Mouse (Mus musculus) kidney, embryonic 14.5 days (tissue): Measurements from ENCODE around the gene Wdr31. TPM values are rescaled to one million over a fixed set of nuclear protein-coding genes. Genes with fewer than 3 reads are reported as not detected.
A peak's percentile ranks its signal among the peaks of the same experiment; 100 is the strongest.

Experiments used
- ATAC-seq: fragments of 200-750 bp; cut with Nextera tagmentation; 2 replicates; pipeline ENCODE4 v1.8.0; 2017; ENCODE audit warnings: moderate number of reproducible peaks, mild to moderate bottlenecking, moderate TSS enrichment, moderate library complexity; ENCODE audit not compliant: low FRiP score, low TSS enrichment
- H3K27ac ChIP-seq: fragments of 300-500 bp; sonication (generic); 2 replicates; pipeline ENCODE4 v1.5.1; 2014; ENCODE audit warnings: low read depth, mild to moderate bottlenecking, low read length, moderate library complexity, mixed read lengths
- H3K27me3 ChIP-seq: fragments of 300-500 bp; sonication (generic); 2 replicates; pipeline ENCODE4 v1.6.1; 2014; ENCODE audit warnings: mild to moderate bottlenecking, low read length; ENCODE audit not compliant: control insufficient read depth, insufficient read depth
- H3K36me3 ChIP-seq: fragments of 300-500 bp; sonication (generic); 2 replicates; pipeline ENCODE4 v1.6.1; 2014; ENCODE audit warnings: low read length, mixed read lengths; ENCODE audit not compliant: control insufficient read depth, insufficient read depth
- H3K4me1 ChIP-seq: fragments of 300-500 bp; sonication (generic); 2 replicates; pipeline ENCODE4 v1.6.1; 2014; ENCODE audit warnings: low read length, mixed read lengths; ENCODE audit not compliant: control insufficient read depth, insufficient read depth
- H3K4me2 ChIP-seq: fragments of 300-500 bp; sonication (generic); replicated peaks from 2 replicates; pipeline ENCODE4 v1.6.1; 2014; ENCODE audit warnings: low read depth, mild to moderate bottlenecking, low read length
- H3K4me3 ChIP-seq: fragments of 300-500 bp; sonication (generic); 2 replicates; pipeline ENCODE4 v1.5.1; 2014; ENCODE audit warnings: mild to moderate bottlenecking, low read length
- H3K9ac ChIP-seq: fragments of 300-500 bp; sonication (generic); 2 replicates; pipeline ENCODE4 v1.6.1; 2014; ENCODE audit warnings: low read depth, mild to moderate bottlenecking, low read length, moderate library complexity
- H3K9me3 ChIP-seq: fragments of 300-500 bp; sonication (generic); 2 replicates; pipeline ENCODE4 v1.6.1; 2016; ENCODE audit warnings: low read length; ENCODE audit not compliant: control insufficient read depth
- WGBS: fragments of 180-500 bp; shearing (Covaris S2); extraction: QIAGEN DNeasy Blood & Tissue Kit; methylation state at CpG from one replicate; pipeline ENCODE4 v1.1.7; 2014; 5-methylcytosine and 5-hydroxymethylcytosine counted together
- polyA plus RNA-seq: library from polyadenylated mRNA; unstranded; fragments of >200 nt; fragmentation: Nextera tagmentation; extraction: Ambion mirVana; gene quantifications from 2 replicates; pipeline ENCODE4 v1.2.1, GENCODE M21; 2014

The Wdr31 gene
- polyA plus RNA-seq, 1 experiment from 2014 or later: 12.6 TPM

DNA sequence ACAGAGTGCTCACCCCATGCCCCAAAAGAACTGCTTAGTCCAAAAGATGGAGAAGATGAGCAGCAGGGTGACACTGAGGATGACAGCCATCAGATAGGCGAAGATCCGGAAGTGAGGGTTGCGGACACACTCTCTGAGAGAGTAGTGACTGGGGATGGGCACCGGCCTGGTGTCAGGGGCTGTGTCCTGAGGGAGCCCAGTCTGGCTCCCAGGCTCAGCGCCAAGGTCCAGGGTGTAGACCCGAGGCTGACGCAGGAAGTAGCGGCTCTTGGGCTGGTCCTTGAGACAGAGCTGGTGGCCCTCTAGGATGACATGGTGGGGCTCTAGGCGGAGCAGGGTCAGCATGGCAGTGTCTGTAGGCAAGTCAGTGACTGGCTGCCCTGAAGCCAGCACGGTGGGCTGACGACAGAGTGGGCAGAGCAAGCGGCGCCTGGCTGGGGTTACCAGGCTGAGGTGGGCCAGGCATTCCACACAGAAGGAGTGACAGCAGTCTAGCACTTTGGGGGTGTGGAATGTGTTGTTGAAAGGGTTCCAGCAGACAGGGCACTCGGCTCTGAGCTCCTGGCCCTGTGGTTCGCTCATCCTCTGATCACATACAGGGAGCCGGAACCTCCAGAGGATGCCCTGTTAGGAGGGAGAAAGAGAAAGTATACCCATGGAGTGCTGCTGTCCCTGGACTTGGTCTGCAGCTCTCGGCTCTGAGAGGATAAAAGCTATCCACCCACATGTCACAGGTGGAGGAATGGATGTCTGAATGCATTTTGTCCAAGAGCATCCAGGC, 42.5 kb downstream of the Wdr31 start:
- H3K27me3 ChIP-seq: no peaks in the 10 kb centered on the region
- H3K4me2 ChIP-seq: no peak overlapping the region
- no peaks in the 10 kb centered on the region for H3K4me1 ChIP-seq
- H3K9ac ChIP-seq: no peak overlapping the region
- 0 out of 2 replicates have a peak, but pooled peaks have one; percentile 24 for ATAC-seq
- 73% methylated on average over 17 of the region's 17 CpGs for WGBS
- no peak overlapping the region for H3K4me3 ChIP-seq
- H3K9me3 ChIP-seq: no peaks in the 10 kb centered on the region
- no peak overlapping the region for H3K27ac ChIP-seq
- peaks cover 27% of the 10 kb centered on the region for H3K36me3 ChIP-seq

DNA sequence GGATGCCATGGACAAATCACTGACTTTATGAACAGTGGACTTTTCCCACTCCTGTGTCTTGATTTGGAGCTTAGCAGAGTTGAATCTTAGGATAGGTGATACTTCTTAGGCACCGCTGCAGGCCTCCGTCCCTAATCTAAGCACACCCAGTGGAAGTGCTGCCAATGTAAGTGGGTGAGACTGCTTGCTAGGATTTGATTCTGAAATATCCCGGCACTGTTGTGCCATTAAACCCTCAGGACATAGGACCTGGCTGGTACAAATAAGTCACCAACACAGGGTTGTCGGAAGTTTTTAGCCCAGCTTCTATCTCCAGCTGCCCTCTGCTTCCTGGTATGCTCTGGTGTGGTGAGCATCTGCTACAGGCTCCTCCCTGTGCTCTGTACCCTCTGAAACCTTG, 44.8 kb downstream of the Wdr31 start:
- no peak overlapping the region for H3K27ac ChIP-seq
- no peaks in the 10 kb centered on the region for H3K4me1 ChIP-seq
- no peak overlapping the region for H3K9ac ChIP-seq
- no peaks in the 10 kb centered on the region for H3K9me3 ChIP-seq
- no peak overlapping the region for H3K4me2 ChIP-seq
- 93% methylated on average over 4 of the region's 4 CpGs for WGBS
- H3K27me3 ChIP-seq: no peaks in the 10 kb centered on the region
- no peak overlapping the region for H3K4me3 ChIP-seq
- H3K36me3 ChIP-seq: peaks cover 50% of the 10 kb centered on the region
- no peak for ATAC-seq

DNA sequence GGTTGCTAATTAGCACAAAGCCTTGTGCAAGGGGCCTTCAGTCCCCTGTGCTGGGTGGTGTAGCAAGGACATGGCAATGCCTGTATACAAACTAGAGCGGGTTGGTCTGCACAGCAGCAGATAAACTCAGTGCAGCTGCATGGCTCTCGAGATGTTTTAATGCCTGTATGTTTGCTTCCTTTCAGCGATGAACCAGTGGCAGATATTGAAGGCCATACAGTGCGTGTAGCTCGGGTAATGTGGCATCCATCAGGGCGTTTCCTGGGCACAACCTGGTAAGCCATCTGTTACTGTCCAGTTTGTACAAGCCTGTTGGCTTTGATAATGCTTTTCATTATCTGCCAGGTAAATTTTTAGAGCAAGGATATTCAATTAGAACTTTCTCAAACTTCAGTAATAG, 51.6 kb downstream of the Wdr31 start:
- H3K36me3 ChIP-seq: peaks cover 98% of the 10 kb centered on the region
- WGBS: 95% methylated on average over 6 of the region's 6 CpGs

DNA sequence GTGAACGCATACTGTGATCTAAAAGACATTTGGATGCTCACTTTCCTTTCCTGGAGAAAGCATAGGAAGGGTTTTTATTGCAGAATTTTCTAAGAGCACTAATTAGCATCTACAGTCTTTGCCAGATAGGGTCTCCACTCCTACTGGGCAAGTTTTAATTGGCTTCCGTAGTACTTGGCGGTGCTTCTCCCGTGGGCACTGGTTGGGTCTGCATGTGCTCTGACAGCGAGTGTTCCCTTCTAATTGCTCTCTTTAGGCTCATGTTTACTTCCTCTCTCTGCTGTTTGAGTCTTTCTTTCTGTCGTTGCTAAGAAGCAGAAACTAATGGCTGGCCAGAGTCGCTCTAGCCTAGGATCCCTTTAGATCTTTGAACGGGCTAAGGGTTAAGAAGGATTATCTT, 52.2 kb downstream of the Wdr31 start:
- H3K9ac ChIP-seq: no peak overlapping the region
- ATAC-seq: no peak
- 94% methylated on average over 8 of the region's 8 CpGs for WGBS

More for the DNA sequence above, 51.6 kb downstream of the Wdr31 start:
- no peak overlapping the region for H3K9ac ChIP-seq
- no peak overlapping the region for H3K4me3 ChIP-seq
- no peak overlapping the region for H3K27ac ChIP-seq
- no peaks in the 10 kb centered on the region for H3K4me1 ChIP-seq
- no peak for ATAC-seq
- no peaks in the 10 kb centered on the region for H3K9me3 ChIP-seq
- H3K27me3 ChIP-seq: no peaks in the 10 kb centered on the region
- H3K4me2 ChIP-seq: no peak overlapping the region

DNA sequence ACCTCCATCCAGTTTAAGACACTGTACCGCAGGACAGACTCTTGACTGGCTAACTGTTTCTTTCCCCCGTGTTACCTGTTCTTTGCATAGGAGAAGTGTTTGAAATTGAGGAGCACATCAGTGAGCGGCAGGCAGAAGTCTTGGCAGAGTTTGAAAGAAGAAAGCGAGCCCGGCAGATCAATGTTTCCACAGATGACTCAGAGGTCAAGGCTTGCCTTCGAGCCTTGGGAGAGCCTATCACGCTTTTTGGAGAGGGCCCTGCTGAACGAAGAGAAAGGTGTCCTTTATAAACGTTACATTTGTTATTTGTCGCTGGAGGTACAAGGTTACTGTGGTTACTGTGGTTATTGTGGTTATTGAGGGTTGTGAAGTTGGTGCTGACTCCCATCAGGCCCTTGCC, 59.1 kb downstream of the Wdr31 start:
- Histone ChIP-seq H3K9me3 (no peaks in the 10 kb centered on the region), H3K4me3 (no peak overlapping the region), H3K36me3 (peaks cover 56% of the 10 kb centered on the region), H3K4me1 (peaks cover 14% of the 10 kb centered on the region), H3K4me2 (no peak overlapping the region), H3K27me3 (no peaks in the 10 kb centered on the region), H3K27ac (no peak overlapping the region), H3K9ac (0 out of 2 replicates have a peak overlapping the region, but pooled peaks have one; percentile 7)
- no peak for ATAC-seq
- WGBS: 97% methylated on average over 10 of the region's 10 CpGs

More for the DNA sequence above, 52.2 kb downstream of the Wdr31 start:
- Histone ChIP-seq H3K36me3 (peaks cover 97% of the 10 kb centered on the region), H3K4me3 (no peak overlapping the region), H3K27ac (no peak overlapping the region), H3K27me3 (no peaks in the 10 kb centered on the region), H3K4me1 (no peaks in the 10 kb centered on the region), H3K9me3 (no peaks in the 10 kb centered on the region), H3K4me2 (no peak overlapping the region)

DNA sequence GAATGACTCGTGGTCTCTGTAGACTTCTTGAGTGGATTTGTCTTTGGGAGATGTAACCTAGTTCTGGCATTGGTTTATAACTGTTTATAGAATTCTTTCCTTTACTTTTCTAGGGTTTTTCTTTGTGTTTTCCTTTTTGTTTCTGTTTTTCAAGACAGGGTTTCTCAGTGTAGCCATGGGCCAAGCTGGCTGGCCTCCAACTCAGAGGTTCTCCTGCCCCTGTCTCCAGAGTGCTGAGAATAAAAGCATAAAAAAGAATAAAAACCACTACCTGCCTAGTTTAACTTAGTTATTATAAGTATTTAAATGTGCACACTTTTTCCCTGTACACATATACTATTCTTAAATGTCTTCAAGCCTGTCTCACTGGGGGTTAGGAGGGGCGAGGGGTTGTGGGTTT, 60.4 kb downstream of the Wdr31 start:
- 94% methylated on average over 2 of the region's 2 CpGs for WGBS
- peaks cover 16% of the 10 kb centered on the region for H3K4me1 ChIP-seq
- no peak overlapping the region for H3K27ac ChIP-seq
- ATAC-seq: no peak
- no peaks in the 10 kb centered on the region for H3K9me3 ChIP-seq
- H3K4me2 ChIP-seq: peak overlapping the region; percentile 77
- H3K9ac ChIP-seq: peak overlapping the region; percentile 91; the same call in 1 of the 2 replicates
- H3K36me3 ChIP-seq: peaks cover 43% of the 10 kb centered on the region
- no peak overlapping the region; the same call in 1 of the 2 replicates for H3K4me3 ChIP-seq
- no peaks in the 10 kb centered on the region for H3K27me3 ChIP-seq

DNA sequence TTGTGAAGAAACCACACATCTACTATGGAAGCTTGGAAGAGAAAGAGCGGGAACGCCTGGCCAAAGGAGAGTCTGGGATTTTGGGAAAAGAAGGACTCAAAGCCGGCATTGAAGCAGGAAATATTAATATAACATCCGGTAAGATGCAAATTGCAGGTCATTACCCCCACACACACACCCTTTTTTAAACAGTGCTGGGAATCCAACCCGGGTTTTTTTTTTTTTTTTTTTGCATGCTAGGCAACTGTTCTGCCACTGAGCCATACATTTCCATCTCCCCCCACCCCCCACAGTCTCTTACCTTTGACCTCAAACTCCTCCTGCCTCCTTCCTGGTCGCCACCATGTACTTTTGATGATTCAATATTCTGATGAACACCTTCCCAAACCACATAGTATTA, 61.1 kb downstream of the Wdr31 start:
- WGBS: 23% methylated on average over 6 of the region's 6 CpGs
- peaks cover 38% of the 10 kb centered on the region for H3K36me3 ChIP-seq
- peak overlapping the region; percentile 88 for H3K27ac ChIP-seq
- H3K9me3 ChIP-seq: no peaks in the 10 kb centered on the region
- peak overlapping the region; percentile 77 for H3K4me2 ChIP-seq
- ATAC-seq: no peak
- no peaks in the 10 kb centered on the region for H3K27me3 ChIP-seq
- peak overlapping the region; percentile 91 for H3K9ac ChIP-seq
- peak overlapping the region; percentile 84 for H3K4me3 ChIP-seq
- peaks cover 16% of the 10 kb centered on the region for H3K4me1 ChIP-seq

DNA sequence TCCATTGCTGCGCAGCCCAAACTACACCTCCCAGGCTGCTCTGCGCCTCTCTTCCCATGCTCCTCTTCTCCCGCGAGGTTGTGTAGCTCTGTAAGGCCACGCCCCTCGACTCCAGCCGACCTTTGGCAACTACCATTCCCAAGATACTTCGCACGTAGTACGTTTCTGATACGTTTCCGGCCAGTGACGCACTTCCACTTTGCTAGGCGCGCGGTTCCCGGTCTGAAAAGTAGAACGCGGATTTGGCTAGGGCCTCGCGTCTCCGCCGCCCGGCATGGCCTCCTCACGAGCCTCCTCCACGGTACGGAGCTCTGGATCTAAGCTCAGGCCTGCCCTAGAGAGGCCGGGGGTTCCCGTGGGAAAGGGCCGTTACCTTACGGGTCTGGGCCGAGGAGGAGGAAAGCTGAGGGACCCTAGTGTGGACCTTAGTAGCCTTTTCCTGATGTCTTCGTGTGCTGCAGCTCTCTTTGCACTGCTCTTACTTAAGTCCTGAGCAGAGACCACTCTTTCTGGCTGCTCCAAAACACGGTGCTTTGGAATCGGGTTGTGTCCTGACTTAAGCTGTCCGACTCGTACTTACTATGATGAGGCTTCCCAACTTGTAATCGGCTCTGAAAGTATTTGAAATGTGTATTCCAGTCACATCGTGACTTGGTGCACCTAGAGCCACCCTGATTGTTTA, 62.0 kb downstream of the Wdr31 start, which contains the start of the genes Cdc26 and Prpf4:
Gene Cdc26, minus strand, starts transcription at position 42 of the 682 bp plus-strand sequence.
Gene Prpf4, plus strand, starts transcription at position 197 of the 682 bp plus-strand sequence.
- Histone ChIP-seq H3K27me3 (no peaks in the 10 kb centered on the region), H3K4me3 (peak within 1 kb of the TSS; percentile 84), H3K27ac (peak within 1 kb of the TSS; percentile 89), H3K4me2 (peak within 1 kb of the TSS; percentile 77), H3K4me1 (peaks cover 16% of the 10 kb centered on the region), H3K36me3 (peaks cover 33% of the 10 kb centered on the region), H3K9ac (peak within 1 kb of the TSS; percentile 91), H3K9me3 (no peaks in the 10 kb centered on the region)
- WGBS: under 1% methylated on average over 39 of the region's 39 CpGs
- peak; percentile 99 for ATAC-seq
